Mouse (Mus musculus) lung, postnatal 0 days (tissue): ENCODE measurements around the gene Lap3.

Experiments
- CTCF ChIP-seq: IDR thresholded peaks from 2 replicates; pipeline ENCODE4 v1.5.1; 2016; ENCODE audit warnings: antibody characterized with exemption, mild to moderate bottlenecking
- EP300 ChIP-seq: IDR thresholded peaks from 2 replicates; pipeline ENCODE4 v1.6.1; 2016; ENCODE audit warnings: antibody characterized with exemption, mild to moderate bottlenecking, control low read depth

DNA sequence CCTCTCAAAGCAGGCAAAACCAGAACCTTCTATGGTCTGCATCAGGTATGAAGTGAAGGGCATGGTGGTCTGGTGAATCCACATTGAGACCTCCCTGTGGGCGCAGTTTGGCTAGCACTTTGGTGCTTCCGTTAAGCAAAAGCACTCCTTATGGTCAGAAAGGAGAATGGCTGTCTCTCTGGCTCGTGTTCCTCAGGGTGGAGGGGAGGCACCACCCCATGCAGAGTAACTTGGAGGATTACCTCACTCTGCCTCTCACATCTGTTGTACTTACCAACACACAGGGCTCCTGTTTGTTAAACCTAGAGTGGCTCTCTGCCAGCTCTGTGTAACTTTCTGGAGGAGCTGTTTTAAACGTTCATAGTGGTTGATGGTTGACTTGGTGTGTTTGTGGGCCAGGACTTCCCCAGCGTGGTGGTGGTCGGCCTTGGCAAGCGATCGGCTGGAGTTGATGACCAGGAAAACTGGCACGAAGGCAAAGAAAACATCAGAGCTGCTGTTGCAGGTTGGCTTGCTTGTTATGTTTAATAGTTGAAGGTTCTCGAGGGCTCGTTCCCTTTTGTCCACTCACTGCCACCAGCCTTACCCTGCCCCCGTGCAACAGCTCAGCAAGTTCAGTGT lies 3.9 kb downstream of the Lap3 start:
- TF ChIP-seq CTCF = no peak
- TF ChIP-seq EP300 = no peak
